Mouse (Mus musculus) cortical plate, adult 2 months (tissue): ENCODE data around the gene Gpatch2.

Source experiments
- CTCF ChIP-seq: fragments of 200-500 bp; IDR thresholded peaks from 2 replicates; pipeline ENCODE4 v1.5.1; 2011; ENCODE audit warnings: mild to moderate bottlenecking, control low read depth, low read length; ENCODE audit not compliant: insufficient read depth; ENCODE audit errors: extremely low read depth
- POLR2A ChIP-seq: fragments of 200-500 bp; IDR thresholded peaks from 2 replicates; pipeline ENCODE4 v1.6.1; 2011; ENCODE audit warnings: mild to moderate bottlenecking, low read length, control low read depth; ENCODE audit not compliant: insufficient read depth; ENCODE audit errors: extremely low read depth

GRCm38 (mm10) chr1:187362536-187362935 is 147.2 kb downstream of the Gpatch2 start:
- TF ChIP-seq CTCF (no peak), POLR2A (no peak)
